Mouse (Mus musculus): ENCODE data around the gene Lypd5.

Lypd5 gene

GRCm38 (mm10) chr7:24348896-24349295 is at the start of gene Lypd5:
Gene Lypd5 (plus strand): TSS chr7:24349196.
- DNase-seq, result no peak

GRCm38 (mm10) chr7:24299823-24300481 is 49.0 kb upstream of the Lypd5 start:
- no peak for DNase-seq

GRCm38 (mm10) chr7:24300771-24301282 is 48.2 kb upstream of the Lypd5 start, which contains the start of gene Zfp61:
Gene Zfp61 (minus strand): TSS chr7:24301232.
- peak; percentile 51 to 69 for DNase-seq

GRCm38 (mm10) chr7:24315726-24316566 is 33.0 kb upstream of the Lypd5 start:
- peak; percentile 45 to 68 for DNase-seq

- DNase-seq, result peak; percentile 97
These were observed 32.4 kb upstream of the Lypd5 start, which contains the start of gene Zfp94 for GRCm38 (mm10) chr7:24316567-24317092. Gene Zfp94 (minus strand): TSS chr7:24316666.

GRCm38 (mm10) chr7:24318942-24319341 is 30.1 kb upstream of the Lypd5 start:
- no peak for DNase-seq

- DNase-seq, result no peak
These were observed 26.4 kb upstream of the Lypd5 start for GRCm38 (mm10) chr7:24322593-24322992.

- DNase-seq, result peak in 1 of 2 experiments; percentile 43
These were observed 23.8 kb upstream of the Lypd5 start for GRCm38 (mm10) chr7:24325197-24325596.

- DNase-seq, result peak in 1 of 2 experiments; percentile 12
These were observed 23.3 kb upstream of the Lypd5 start for GRCm38 (mm10) chr7:24325675-24326128.

GRCm38 (mm10) chr7:24326273-24327135 is 22.5 kb upstream of the Lypd5 start:
- no peak for DNase-seq

GRCm38 (mm10) chr7:24327281-24327975 is 21.6 kb upstream of the Lypd5 start:
- DNase-seq, result no peak

- DNase-seq, result peak in 1 of 2 experiments; percentile 23
These were observed 15.6 kb upstream of the Lypd5 start, which contains the start of gene Tescl for GRCm38 (mm10) chr7:24333304-24333986. Gene Tescl (minus strand): TSS chr7:24333936.

GRCm38 (mm10) chr7:24335699-24336309 is 13.2 kb upstream of the Lypd5 start:
- peak; percentile 68 to 90 for DNase-seq

- DNase-seq, result no peak
These were observed 10.8 kb upstream of the Lypd5 start for GRCm38 (mm10) chr7:24338241-24338640.

- DNase-seq, result no peak
These were observed 5.2 kb upstream of the Lypd5 start for GRCm38 (mm10) chr7:24343701-24344272.

GRCm38 (mm10) chr7:24346444-24346843 is 2.6 kb upstream of the Lypd5 start:
- DNase-seq, result no peak

- no peak for DNase-seq
These were observed 6.7 kb downstream of the Lypd5 start for GRCm38 (mm10) chr7:24355646-24356045.

GRCm38 (mm10) chr7:24356081-24356480 is 7.1 kb downstream of the Lypd5 start:
- DNase-seq, result no peak

- peak in 1 of 2 experiments; percentile 26 for DNase-seq
These were observed 8.9 kb downstream of the Lypd5 start for GRCm38 (mm10) chr7:24357899-24358298.

- DNase-seq, result peak in 1 of 2 experiments; percentile 54
These were observed 10.3 kb downstream of the Lypd5 start for GRCm38 (mm10) chr7:24359269-24359668.

Data from kidney, postnatal 36 days (tissue).